Mouse (Mus musculus) limb, embryonic 10.5 days (tissue): ENCODE measurements at regions not wholly inside any gene's neighbourhood (a gene's known extent, or its start where the extent isn't known, plus 50 kb on each side); places are given as distances from the start of the nearest gene placed in this dataset.

ENCODE experiments used
- DNase-seq: peaks from one replicate; pipeline ENCODE4 v3.0.0-alpha.2; 2017; ENCODE audit warnings: low spot score
- H3K27ac ChIP-seq: fragments of 300-500 bp; sonication (generic); 2 replicates; pipeline ENCODE4 v1.5.1; 2016; ENCODE audit warnings: mild to moderate bottlenecking
- H3K27me3 ChIP-seq: fragments of 300-500 bp; sonication (generic); 2 replicates; pipeline ENCODE4 v1.6.1; 2016; ENCODE audit warnings: low read depth, mild to moderate bottlenecking; ENCODE audit not compliant: poor library complexity, severe bottlenecking
- H3K36me3 ChIP-seq: fragments of 300-500 bp; sonication (generic); 2 replicates; pipeline ENCODE4 v1.6.1; 2016; ENCODE audit warnings: mild to moderate bottlenecking, moderate library complexity
- H3K4me1 ChIP-seq: fragments of 300-500 bp; sonication (generic); 2 replicates; pipeline ENCODE4 v1.6.1; 2016
- H3K4me3 ChIP-seq: fragments of 300-500 bp; sonication (generic); 2 replicates; pipeline ENCODE4 v1.5.1; 2016; ENCODE audit warnings: mild to moderate bottlenecking, moderate library complexity
- H3K9me3 ChIP-seq: fragments of 300-500 bp; sonication (generic); replicated peaks from 2 replicates; pipeline ENCODE4 v1.6.1; 2016; ENCODE audit warnings: mild to moderate bottlenecking
- WGBS: fragments of 180-500 bp; shearing (Covaris S2); methylation state at CpG from one replicate; pipeline ENCODE4 v1.1.7; 2016; 5-methylcytosine and 5-hydroxymethylcytosine counted together

DNA sequence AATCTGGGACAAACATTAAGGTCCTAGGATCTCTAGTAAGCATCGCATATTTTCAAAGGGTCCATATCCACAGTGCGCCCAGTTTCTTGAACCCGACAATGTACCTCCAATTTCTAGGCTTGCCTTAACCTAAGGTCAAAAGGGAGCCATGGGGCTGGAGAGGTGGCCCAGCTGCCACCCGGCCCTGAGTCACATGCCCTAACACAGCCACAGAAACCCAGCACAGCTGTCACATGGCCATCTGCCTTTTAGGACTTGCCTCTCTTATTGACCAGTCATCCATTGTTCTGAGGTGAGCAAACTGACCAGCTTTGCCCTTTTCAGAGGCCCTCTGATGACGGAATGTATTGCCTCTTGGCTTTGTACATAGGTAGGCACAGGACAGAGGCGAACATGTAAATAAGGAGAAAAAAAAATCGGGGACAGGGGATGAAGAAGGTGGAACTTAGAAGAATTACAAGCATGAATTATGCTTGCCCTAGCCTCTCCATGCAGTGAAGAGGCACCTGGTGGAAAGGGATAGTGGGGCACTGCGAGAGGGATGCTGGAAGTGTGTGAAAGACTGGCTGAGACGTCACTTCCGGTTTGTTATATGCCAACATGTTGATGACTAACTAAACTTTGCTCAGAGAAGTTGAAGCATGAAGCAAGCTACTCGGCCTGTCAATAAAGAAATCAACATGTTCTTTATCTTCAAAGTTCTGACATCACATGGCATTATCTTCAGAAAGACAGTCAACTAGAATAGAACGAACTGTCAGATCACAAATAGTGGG, 84.3 kb upstream of the Nap1l1 start:
- DNase-seq, result no peak
- H3K9me3 ChIP-seq, result no peaks in the 10 kb centered on the region
- no peaks in the 10 kb centered on the region for H3K36me3 ChIP-seq
- H3K4me1 ChIP-seq, result peaks cover 9% of the 10 kb centered on the region
- no peak overlapping the region for H3K4me3 ChIP-seq
- H3K27ac ChIP-seq, result no peak overlapping the region
- WGBS, result 86% methylated on average over 12 of the region's 12 CpGs
- H3K27me3 ChIP-seq, result no peaks in the 10 kb centered on the region

DNA sequence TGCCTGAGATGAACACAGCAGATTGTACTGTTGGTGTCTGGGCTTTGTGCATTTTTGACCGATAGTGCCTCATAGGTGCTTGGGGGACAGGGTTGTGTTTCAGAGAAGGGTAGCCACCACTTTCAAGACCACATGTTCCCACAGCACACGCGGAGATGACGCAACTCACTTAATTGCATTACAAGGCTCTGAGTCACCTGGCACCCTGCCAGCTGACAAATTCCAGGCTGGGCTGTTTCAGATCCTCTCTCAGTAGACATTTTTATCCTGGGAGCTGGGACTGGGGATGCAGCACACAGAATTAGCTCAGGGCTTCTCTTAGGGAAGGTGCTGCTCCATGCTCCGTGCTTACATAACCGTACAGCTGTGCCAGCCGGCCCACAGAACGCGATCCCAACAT, 83.1 kb upstream of the Nap1l1 start:
- no peaks in the 10 kb centered on the region for H3K27me3 ChIP-seq
- DNase-seq, result peak; percentile 57
- no peak overlapping the region for H3K4me3 ChIP-seq
- H3K9me3 ChIP-seq, result no peaks in the 10 kb centered on the region
- H3K4me1 ChIP-seq, result peaks cover 9% of the 10 kb centered on the region
- no peak overlapping the region for H3K27ac ChIP-seq
- WGBS, result 76% methylated on average over 9 of the region's 9 CpGs
- no peaks in the 10 kb centered on the region for H3K36me3 ChIP-seq

DNA sequence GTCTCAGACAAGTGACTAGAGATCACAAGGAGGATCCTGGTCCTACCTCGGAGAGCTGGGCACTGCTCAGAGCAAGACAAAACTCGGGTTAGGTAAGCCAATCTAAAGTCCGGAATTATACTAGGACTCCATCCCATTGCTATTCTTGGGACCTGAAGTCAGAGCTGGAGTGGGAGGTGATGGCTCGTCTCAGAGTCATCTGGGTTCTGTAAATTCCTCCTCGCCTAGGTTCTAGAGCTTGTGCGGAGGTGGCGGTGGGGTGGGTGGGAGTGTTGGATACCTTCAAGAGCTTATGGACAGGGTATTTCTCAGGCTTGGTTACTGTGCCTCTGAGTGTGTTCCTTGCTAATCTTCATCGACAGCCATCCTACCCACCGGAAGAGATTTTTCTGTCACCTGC, 78.6 kb upstream of the Nap1l1 start:
- WGBS, result 93% methylated on average over 9 of the region's 9 CpGs
- Histone ChIP-seq H3K27ac (no peak overlapping the region), H3K36me3 (no peaks in the 10 kb centered on the region), H3K27me3 (no peaks in the 10 kb centered on the region), H3K4me1 (peaks cover 9% of the 10 kb centered on the region), H3K9me3 (no peaks in the 10 kb centered on the region), H3K4me3 (no peak overlapping the region)
- no peak for DNase-seq

DNA sequence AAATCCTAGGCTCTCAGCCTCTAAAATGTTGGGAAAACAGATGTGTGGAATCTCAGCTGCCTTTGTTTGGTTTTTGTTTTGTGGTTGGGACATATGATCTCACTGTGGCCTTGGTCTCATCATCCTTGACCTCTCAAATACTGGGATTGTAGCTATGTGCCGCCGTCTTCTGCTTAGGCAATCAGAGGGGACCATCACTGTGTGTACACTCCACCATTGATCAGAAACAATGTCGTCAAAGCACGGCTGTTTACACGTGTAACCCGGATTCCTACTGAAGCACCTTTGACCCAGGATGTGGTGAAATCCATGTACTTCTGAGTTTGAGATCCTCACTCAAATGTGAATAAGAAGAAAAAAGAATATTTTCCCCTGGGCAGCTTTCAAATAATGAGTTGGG, 68.0 kb upstream of the Nap1l1 start:
- DNase-seq, result no peak
- no peak overlapping the region for H3K27ac ChIP-seq
- 92% methylated on average over 6 of the region's 6 CpGs for WGBS
- H3K36me3 ChIP-seq, result no peaks in the 10 kb centered on the region
- no peak overlapping the region for H3K4me3 ChIP-seq
- H3K9me3 ChIP-seq, result no peaks in the 10 kb centered on the region
- H3K4me1 ChIP-seq, result no peaks in the 10 kb centered on the region
- H3K27me3 ChIP-seq, result no peaks in the 10 kb centered on the region

DNA sequence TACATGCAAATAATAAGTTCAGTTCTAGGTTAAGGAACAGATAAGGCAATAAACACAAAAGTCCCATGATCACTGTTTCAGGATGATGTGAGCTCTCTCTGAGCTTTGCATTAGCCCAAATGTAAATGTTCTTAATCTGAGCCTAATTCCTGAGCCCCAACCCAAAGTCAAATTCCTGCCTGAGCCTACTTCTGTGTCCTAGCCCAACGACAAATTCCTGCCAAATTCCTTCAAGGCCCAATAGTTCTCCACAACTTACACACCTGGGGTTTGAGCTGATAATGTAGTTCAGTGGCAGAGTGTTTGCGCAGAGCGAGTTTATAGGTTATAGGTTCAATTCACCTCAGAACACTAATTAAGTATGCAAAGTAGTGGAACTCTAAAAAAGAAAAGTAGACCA, 64.1 kb upstream of the Nap1l1 start:
- WGBS, result 82% methylated on average over 3 of the region's 3 CpGs
- no peaks in the 10 kb centered on the region for H3K27me3 ChIP-seq
- H3K27ac ChIP-seq, result no peak overlapping the region
- H3K4me1 ChIP-seq, result 0 out of 2 replicates have a peak, but pooled peaks cover 3% of the 10 kb centered on the region
- no peak overlapping the region for H3K4me3 ChIP-seq
- H3K9me3 ChIP-seq, result no peaks in the 10 kb centered on the region
- DNase-seq, result no peak
- no peaks in the 10 kb centered on the region for H3K36me3 ChIP-seq

DNA sequence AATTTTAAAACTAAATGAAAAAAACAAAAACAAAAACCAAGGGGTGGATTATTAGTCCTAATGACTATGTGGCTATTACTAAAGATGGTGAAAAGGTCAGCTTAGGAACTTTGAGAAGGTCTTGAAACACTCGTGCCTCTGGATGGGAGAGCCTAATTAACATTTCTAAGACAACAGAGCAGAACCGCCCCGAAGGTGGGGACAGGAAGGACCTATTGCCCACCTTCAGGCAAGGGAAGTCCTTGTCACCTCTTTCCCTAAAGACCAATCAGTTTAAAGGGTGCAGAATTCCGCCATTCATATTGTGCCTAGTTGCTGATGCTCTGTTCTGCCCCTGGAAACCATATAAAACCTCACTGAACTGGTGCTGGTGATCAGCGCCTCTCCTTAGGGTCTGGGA, 63.5 kb upstream of the Nap1l1 start:
- no peak for DNase-seq
- no peak overlapping the region for H3K27ac ChIP-seq
- 75% methylated on average over 5 of the region's 5 CpGs for WGBS
- H3K4me1 ChIP-seq, result 0 out of 2 replicates have a peak, but pooled peaks cover 3% of the 10 kb centered on the region
- no peaks in the 10 kb centered on the region for H3K9me3 ChIP-seq
- no peaks in the 10 kb centered on the region for H3K36me3 ChIP-seq
- H3K27me3 ChIP-seq, result no peaks in the 10 kb centered on the region
- no peak overlapping the region for H3K4me3 ChIP-seq

DNA sequence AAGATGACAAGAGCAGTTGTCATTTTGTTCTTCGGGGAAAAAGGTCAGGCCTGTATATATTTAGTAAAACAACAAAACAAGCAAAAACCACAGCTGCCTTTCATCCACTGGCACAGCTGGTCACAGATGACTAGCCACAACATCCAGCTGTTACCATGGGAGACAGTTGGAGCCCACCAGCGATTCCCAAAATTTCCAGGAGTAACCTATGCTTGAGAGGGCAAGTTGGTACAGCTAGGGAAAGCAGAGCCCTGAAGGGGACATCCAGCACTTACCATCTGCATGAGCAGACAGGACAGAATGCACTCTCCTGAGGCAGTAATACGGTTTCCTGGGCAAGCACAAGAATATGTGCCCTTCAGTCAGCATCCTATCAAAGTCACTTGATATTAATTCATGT, 62.9 kb upstream of the Nap1l1 start:
- no peak for DNase-seq
- no peaks in the 10 kb centered on the region for H3K27me3 ChIP-seq
- H3K9me3 ChIP-seq, result no peaks in the 10 kb centered on the region
- no peak overlapping the region for H3K4me3 ChIP-seq
- no peak overlapping the region for H3K27ac ChIP-seq
- WGBS, result 84% methylated on average over 3 of the region's 3 CpGs
- H3K4me1 ChIP-seq, result 0 out of 2 replicates have a peak, but pooled peaks cover 3% of the 10 kb centered on the region
- no peaks in the 10 kb centered on the region for H3K36me3 ChIP-seq

DNA sequence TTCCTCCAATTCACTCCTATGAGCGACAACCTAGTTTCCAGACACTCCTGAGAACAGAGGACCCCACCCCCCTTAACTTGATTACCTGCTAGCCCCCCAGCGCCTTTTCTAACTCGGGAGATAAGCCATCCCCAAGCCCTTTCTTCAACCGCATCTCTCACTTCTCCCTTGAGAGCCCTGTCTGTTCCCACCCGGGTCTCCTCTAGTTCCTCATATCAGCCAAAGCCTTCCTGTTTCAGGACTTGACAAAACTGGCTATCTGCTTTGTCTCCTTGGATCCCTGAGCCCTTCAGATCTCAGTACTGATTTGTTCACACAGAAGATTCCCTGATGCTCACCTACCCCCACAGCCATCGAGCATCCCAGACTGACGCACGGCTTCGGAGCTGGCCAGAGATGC, 61.5 kb upstream of the Nap1l1 start:
- H3K4me3 ChIP-seq, result no peak overlapping the region
- DNase-seq, result no peak
- 92% methylated on average over 9 of the region's 9 CpGs for WGBS
- H3K36me3 ChIP-seq, result no peaks in the 10 kb centered on the region
- no peak overlapping the region for H3K27ac ChIP-seq
- peaks cover 7% of the 10 kb centered on the region for H3K4me1 ChIP-seq
- no peaks in the 10 kb centered on the region for H3K27me3 ChIP-seq
- no peaks in the 10 kb centered on the region for H3K9me3 ChIP-seq

- Histone ChIP-seq H3K4me1 (peaks cover 36% of the 10 kb centered on the region), H3K9me3 (no peaks in the 10 kb centered on the region), H3K27ac (no peak overlapping the region), H3K36me3 (no peaks in the 10 kb centered on the region), H3K27me3 (no peaks in the 10 kb centered on the region), H3K4me3 (no peak overlapping the region)
- WGBS, result 80% methylated on average over 6 of the region's 6 CpGs
- DNase-seq, result no peak
Measured at GRCm38 (mm10) chr10:111416611-111417130, 56.4 kb upstream of the Nap1l1 start.

DNA sequence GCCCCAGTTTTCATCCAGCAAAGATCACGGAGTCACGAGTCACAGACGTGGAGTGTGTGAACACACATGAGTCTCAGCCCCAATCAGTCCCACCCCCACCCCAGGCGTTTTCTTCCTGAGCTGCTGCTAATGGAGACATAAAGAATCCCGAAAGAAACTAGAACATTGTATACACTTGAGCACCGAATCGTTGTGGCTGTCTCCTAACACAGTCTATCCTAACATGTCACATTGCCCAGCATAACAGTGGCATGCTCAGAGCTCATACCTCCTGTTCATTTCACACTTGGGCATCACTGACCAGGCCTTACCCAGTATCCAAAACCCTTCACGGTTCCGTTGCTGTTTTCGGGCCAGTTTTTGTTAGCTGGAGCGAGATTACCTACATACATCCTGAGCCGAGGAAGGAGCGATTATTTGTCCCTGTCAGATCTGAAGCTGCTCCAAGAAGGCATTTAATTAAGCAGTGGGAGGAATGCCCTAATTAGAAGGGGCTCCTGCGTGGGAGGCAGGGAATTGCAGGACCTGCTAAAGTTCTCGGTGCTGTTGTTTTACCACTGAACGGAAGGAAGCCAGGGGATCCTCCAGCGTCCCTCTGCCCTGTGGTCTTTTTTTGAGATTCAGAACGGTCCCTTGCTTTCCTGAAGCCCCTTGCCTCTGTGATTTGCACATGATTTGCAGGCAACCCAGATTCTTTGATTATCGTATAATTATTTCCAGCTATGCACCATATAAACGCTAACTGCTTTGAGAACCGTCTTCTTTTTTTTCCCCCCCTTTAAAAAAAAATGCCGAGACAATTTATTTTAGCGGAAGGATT, 53.4 kb upstream of the Nap1l1 start:
- Histone ChIP-seq H3K4me1 (peaks cover 43% of the 10 kb centered on the region), H3K27ac (peak overlapping the region; percentile 27), H3K4me3 (peak overlapping the region; percentile 42), H3K27me3 (no peaks in the 10 kb centered on the region), H3K9me3 (no peaks in the 10 kb centered on the region), H3K36me3 (no peaks in the 10 kb centered on the region)
- 30% methylated on average over 23 of the region's 23 CpGs for WGBS
- DNase-seq, result peak; percentile 42

GRCm38 (mm10) chr10:111420195-111420838, 52.7 kb upstream of the Nap1l1 start:
- no peak for DNase-seq
- Histone ChIP-seq H3K4me3 (peak overlapping the region; percentile 42), H3K27ac (peak overlapping the region; percentile 27; the same call in 1 of the 2 replicates), H3K4me1 (peaks cover 43% of the 10 kb centered on the region), H3K27me3 (no peaks in the 10 kb centered on the region), H3K36me3 (no peaks in the 10 kb centered on the region), H3K9me3 (no peaks in the 10 kb centered on the region)
- 20% methylated on average over 7 of the region's 7 CpGs for WGBS

- Histone ChIP-seq H3K36me3 (no peaks in the 10 kb centered on the region), H3K27ac (peak overlapping the region; percentile 15; the same call in 1 of the 2 replicates), H3K9me3 (no peaks in the 10 kb centered on the region), H3K27me3 (no peaks in the 10 kb centered on the region), H3K4me1 (peaks cover 36% of the 10 kb centered on the region), H3K4me3 (no peak overlapping the region)
- DNase-seq, result no peak
- WGBS, result 20% methylated on average over 6 of the region's 6 CpGs
Measured at GRCm38 (mm10) chr10:111422057-111422456, 51.0 kb upstream of the Nap1l1 start.

DNA sequence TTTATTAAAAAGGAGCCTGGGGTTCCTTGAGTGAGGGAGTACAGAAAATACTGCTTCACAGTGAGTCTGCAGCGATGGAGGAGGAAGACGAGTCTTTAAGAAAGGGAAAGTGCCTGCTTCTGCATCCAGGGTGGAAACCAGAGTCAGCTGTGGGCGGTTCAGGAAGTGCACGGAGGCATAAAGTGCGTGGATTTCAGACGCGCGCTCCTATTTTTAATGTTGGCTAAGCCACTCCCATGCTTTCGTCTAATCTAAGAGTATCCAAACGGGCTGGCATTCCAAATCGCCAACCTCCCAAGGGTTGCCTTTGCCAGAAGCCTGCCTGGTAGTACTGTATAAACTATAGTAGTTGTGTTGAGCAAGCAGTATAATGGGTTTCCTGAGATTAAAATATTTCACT, 50.4 kb upstream of the Nap1l1 start:
- Histone ChIP-seq H3K9me3 (no peaks in the 10 kb centered on the region), H3K36me3 (no peaks in the 10 kb centered on the region), H3K4me1 (peaks cover 36% of the 10 kb centered on the region), H3K27ac (peak overlapping the region; percentile 50; the same call in 1 of the 2 replicates), H3K27me3 (no peaks in the 10 kb centered on the region), H3K4me3 (no peak overlapping the region)
- WGBS, result 52% methylated on average over 11 of the region's 11 CpGs
- no peak for DNase-seq
